Mouse (Mus musculus): Measurements from ENCODE around the gene Cfap97d2.

Cfap97d2 gene

DNA sequence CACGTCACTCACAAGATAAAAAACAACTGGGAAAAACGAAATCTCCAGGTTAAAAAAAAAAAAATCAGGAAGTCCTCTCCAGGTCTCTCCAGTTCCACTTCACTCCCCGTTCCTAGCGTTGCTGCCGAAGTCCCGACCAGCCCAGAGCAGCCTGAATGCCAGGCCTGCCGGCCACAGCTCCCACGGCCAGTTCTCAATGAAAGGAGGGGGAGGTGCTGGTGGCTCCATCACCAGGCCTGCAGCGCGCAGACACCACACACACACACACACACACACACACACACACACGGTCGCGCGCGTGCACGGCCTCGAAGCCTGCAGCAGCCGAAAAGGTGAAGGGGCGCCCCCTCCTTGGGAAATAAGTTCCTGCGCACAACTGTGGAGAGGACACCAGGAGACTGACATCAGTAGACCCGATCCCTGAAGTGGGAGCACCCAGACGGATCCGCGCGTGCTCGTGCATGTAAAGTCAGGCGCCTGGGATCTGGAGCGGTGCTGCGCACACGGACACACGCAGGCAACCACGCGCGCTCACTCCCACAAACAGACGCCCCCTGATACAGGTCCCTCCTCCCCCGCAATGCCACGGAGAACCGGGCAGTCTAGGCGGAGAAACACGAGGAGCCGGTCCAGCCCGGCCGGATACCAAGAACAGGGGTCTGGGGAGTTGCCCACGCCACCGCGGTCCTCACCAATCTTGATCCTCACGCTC is 28.8 kb upstream of the Cfap97d2 start:
- no peak; the same call in 1 of the 2 replicates for TF ChIP-seq GATA4 (IDR thresholded peaks at IDR 0.05; ENCODE audit: insufficient replicate concordance, low read length)

DNA sequence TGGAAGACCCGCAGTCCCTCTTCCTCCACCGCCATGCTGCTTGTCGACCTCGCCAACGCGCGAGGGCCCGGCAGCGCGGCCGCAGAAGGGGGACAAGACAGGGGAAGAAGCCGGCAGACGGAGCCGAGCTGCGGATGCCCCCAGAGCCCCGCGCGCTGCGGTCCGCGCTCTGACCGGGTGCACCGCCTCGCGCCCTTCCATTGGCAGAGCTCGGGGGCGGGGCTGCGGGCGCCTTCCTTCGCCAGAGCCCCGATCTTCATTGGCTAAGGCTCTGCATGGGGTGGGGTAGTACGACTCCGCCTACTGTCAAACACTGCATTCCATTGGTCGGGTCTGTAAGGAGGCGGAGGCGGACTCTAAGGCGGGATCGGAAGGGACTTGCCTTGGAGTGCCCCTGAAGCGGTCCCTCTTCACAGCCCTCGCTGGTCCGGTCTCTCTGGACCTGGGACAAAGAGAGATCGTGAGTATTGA is 28.2 kb upstream of the Cfap97d2 start, which contains the start of gene Rasa3:
TSS of gene Rasa3 (minus strand) at position 191 of the 471 bp plus-strand sequence.
- TF ChIP-seq GATA4 (IDR thresholded peaks at IDR 0.05; ENCODE audit: insufficient replicate concordance, low read length): no peak

DNA sequence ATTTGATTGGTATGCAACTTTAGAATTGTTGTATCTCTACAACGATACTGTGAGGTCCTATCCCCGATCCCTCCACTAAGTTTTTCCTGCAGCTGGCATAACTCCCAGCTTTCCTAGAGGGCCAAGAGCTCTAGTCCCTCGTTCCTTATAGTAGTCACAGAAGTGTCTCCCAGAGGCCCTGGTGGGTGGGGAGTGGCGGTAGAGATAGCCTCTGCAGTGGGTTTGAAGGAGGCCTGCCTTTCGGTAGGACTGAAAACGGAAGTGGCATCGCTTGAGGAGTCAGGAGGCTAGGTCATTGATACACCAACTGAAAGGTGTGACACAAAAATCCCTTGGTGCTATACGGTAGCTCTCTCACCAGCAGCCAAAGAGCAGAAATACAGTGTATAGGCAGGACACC is 27.5 kb upstream of the Cfap97d2 start:
- TF ChIP-seq GATA4 (IDR thresholded peaks at IDR 0.05; ENCODE audit: insufficient replicate concordance, low read length): no peak

DNA sequence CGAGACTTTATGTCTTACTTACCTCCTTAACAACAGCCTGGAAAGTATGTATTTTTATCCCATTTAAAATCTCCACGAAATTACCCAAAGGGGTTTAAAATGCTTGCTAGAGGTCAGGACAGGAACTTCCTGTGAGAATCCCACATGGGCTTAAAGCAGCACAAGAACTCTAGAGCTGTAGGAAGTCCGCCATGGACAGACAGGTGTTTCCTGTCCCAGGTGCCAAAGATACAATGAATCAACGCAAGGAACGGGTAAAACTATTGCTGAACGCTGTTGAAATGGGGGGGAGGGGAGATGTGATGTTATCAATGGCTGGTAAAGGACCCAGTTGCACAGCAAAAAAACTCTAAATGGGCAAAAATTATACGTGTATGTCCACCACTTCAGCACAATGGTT is 21.6 kb upstream of the Cfap97d2 start:
- TF ChIP-seq GATA4 (IDR thresholded peaks at IDR 0.05; ENCODE audit: insufficient replicate concordance, low read length): no peak

DNA sequence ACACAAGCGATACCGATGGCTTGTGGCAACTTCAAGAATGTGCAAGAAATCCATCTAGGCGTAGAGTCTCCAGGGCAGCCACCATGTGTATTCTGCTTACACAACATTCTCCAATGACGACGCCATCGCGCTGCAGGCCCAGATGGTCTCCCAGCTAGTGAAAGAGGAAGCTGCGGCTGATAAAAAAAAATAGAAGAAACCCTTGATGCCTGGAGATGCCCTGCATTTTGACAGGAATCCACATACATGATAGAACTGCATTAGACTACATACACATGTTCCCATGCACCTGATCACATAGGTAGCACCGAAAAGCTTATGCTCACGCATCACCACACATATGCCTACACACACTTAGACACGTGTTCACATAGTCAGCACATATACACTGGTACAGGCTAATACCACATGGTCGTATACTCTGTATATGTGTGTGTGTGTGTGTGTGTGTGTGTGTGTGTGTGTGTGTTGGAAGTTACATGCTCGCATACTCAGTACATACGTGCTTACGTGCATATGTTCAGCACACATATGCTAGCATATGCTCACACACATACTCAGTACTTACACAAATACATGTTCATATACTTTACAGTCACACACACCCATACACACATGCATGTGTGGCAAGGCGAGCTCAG is 19.9 kb upstream of the Cfap97d2 start:
- no peak for TF ChIP-seq GATA4 (IDR thresholded peaks at IDR 0.05; ENCODE audit: insufficient replicate concordance, low read length)

DNA sequence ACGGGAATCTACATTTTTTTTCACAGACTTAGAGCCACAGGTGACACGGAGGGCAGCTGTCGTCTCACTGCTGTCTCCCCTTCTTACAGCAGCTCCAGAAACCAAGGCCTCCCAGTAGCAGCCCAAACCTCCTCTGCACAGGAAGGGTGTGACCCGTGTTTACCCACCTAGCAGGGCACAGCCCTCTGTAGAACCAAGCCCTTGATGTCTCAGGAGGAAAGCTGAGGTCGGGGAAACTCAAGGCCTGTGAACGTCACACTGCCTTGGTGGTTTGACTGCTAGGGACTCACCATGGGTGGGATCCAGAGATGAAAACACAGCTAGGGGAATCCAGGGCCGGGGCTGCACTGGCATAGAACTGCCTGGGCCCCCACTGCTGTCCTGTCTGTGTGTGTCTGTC is 19.3 kb upstream of the Cfap97d2 start:
- no peak for TF ChIP-seq GATA4 (IDR thresholded peaks at IDR 0.05; ENCODE audit: insufficient replicate concordance, low read length)

DNA sequence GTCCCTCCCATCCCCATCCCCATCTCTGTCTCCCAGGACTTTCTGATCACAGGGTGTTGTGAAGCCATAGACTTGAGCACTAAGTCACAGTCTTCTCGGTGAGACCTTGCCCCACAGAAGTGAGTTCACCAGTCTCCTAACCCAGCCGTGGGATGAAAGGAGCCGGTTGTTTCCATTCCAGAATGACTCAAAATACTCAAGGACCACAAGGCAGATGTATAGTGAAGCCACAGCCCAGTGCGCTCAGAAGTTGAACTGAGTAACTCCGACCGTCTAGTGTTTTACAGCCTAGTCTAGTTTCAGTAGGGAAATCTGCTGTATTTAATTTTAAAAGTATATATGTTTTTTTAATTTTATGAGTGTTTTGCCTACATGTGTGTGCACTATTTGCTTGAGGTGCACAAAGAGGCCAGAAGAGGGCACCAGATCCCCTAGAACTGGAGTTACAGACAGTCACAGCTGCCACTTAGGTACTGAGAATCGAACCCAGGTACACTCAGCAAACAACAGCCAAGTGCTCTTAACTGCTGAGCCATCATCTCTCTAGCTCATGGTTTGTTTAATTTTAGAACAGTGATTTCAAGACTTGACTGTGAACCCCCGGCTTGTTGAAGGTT is 18.5 kb upstream of the Cfap97d2 start:
- no peak for TF ChIP-seq GATA4 (IDR thresholded peaks at IDR 0.05; ENCODE audit: insufficient replicate concordance, low read length)

DNA sequence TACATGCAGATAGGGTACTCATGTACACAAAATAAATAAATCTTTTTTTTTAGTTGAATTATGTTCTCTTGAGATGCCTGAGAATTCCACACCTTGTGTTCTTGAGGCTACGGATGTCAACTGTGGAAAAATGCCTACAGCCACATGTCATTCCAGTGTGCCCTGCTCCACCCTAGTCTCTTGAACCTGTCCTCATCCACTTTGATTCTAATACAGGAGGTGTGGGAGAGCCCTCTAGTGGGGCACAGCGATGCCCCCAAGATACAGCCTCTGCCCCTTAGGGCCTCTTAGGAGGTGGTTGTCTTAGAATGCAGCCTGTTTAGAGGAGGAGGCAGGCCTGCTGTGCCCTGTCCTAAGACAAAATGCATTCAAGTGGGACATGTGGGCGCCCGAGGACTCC is 17.7 kb upstream of the Cfap97d2 start:
- TF ChIP-seq GATA4 (IDR thresholded peaks at IDR 0.05; ENCODE audit: insufficient replicate concordance, low read length): no peak

DNA sequence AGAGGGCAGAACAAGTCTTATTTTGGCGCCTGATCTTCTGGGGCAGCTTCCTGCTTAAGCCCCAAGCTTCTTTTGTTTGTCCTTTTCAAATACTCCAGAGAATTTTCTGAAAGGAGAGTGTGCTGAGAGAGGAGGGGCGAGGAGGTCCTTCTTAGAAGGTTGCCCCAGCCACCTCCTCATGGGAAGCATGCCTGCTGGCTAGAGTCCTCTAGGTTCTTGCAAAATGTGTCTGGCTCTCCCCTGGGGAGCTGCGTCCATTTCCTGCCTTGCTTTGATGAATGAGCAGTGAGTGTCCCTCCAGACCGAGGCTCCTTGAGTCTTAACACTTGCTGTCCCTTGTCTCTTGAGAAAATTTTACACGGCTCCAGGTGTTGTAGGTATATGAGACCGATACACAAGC is 17.2 kb upstream of the Cfap97d2 start:
- no peak for TF ChIP-seq GATA4 (IDR thresholded peaks at IDR 0.05; ENCODE audit: insufficient replicate concordance, low read length)

DNA sequence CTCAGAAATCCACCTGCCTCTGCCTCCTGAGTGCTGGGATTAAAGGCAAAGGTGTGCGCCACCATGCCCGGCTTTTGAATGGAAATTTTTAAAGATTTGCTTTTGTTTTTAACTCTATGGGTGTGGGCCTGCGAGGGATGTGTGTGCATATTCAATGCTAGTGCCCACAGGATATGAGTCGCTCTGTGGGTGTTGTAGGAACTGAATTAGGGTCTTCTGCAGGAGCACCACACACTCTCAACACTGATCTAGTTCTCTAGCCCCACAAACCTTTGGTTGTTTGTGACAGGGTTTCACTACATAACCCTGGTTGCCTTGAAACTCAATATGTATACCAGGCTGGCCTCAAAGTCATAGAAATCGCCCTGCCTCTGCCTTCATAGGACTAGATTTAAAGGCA is 16.4 kb upstream of the Cfap97d2 start:
- no peak for TF ChIP-seq GATA4 (IDR thresholded peaks at IDR 0.05; ENCODE audit: insufficient replicate concordance, low read length)

DNA sequence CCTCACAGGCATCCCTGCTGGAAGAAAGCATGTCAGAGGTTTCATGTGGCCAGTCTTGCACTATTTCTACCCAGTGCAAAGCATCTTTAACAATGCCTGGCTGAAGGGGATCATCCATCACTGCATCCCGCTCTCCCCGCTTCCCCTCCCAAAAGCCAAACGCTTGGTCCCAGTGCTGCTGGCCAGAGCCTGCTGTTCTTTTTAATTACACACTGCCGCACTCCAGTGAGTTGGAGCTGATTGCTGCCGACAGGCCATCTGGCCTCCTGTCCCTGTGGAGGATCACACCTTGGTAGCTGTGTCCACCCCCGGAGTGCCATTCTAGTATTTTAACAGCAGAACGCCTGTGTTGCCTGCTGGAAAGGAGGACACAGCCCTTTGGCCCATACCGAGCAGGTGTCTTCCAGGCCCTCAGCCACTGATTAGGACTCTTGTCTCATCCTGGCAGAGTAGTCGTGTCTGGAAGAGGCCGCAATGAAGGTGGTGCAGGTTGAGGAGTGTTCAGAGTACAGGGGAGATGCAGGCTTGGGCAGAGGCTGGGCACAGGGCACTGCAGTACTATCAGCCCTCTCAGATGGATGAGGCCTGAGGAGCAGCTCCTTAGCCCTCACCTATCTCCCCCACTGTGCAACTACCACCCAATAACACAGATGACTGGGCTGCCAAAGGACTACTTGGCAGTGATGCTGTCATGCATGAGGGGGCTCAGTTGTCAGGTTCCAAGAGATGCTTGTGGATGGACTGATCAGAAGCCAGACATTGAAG is 13.2 kb upstream of the Cfap97d2 start:
- no peak for TF ChIP-seq GATA4 (IDR thresholded peaks at IDR 0.05; ENCODE audit: insufficient replicate concordance, low read length)

DNA sequence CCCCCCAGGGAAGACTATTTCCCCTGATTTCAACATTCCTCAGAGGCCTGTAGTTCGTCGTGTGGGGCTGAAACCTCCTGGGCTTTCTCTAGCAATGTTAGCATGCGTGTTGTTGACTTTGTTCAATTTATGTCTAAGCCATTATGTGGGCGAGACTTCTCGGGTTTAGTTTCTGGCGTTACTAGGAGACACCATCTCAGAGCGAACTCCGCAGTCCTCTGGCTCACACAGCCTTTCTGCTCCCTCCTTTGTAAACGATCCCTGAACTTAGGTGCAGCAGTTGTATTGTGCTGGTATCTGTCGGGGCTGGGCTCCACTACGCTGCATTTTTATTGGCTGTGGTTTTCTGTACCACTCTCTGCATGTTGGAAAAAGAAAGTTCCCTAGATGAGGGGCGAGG is 11.0 kb upstream of the Cfap97d2 start:
- TF ChIP-seq GATA4 (IDR thresholded peaks at IDR 0.05; ENCODE audit: insufficient replicate concordance, low read length): no peak

DNA sequence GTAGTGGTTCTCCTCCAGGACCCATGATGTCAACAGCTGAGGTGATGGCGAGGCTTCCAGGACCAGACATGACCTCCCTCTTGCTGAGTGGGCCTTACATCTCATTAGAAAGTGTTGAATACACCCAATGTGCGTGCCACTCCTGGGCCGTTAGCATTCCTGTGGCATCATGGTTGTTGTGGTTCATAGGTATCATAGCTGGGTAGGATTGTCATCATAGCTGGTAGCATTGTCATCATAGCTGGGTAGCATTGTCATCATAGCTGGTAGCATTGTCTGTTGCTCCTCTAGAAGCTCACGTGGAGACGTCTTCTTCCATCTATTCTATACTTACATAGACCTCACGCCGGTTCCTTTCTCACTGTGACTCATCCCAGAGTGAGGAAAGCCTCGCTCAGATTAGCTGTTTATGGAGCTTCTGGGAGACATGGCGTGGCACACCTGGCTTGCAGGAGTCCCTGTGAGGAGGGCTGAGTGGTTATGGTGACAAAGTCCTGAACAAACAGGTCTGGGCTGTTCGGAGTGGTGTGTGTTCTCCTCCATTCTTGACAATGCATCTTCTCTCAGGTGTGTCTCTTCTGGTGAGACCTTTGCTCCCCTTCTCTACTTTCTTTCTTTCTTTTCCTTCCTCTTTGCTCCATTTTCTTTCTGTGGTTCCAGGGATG is 10.4 kb upstream of the Cfap97d2 start:
- no peak for TF ChIP-seq GATA4 (IDR thresholded peaks at IDR 0.05; ENCODE audit: insufficient replicate concordance, low read length)

DNA sequence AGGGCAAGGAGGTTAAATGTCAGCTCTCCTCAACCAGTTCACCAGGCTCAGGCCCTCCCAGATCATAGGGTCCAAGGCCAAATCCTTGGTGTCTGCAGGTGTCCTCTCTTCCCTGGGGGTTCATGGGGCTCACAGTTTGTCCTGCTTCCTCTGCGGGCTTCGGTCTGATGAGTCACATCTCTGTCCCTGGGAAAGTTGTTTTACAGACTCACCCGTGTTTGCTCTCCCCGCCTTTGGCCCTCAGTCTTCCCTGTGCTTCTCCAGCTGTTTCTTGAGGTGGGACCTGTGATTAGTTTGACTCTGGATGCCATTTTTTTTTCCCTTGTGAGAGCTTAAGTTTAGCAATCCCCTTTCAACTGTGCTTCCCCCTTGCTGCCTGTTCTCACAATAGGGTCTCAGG is 9.5 kb upstream of the Cfap97d2 start:
- TF ChIP-seq GATA4 (IDR thresholded peaks at IDR 0.05; ENCODE audit: insufficient replicate concordance, low read length): no peak

DNA sequence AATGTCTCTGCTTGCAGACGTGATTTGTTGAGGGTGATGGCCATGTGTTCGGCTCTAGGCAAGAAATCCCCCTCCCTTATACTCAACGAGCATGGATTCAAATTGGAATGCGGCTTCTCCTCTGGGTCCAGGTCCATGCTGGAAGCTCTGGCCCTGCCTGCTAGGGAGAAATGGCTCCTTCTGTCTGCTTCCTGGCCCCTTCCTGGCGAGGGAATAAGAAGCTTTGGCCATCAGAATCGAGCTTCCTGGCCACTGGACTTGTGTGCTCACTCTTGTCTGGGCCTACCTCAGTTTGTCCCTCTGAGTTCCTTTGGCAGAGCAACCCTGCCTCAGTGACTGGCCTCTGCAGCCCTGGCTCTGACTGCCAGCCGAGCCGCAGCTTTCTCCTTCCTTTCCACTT is 8.5 kb upstream of the Cfap97d2 start:
- TF ChIP-seq GATA4 (IDR thresholded peaks at IDR 0.05; ENCODE audit: insufficient replicate concordance, low read length): no peak

Measured in liver, adult (tissue).